Mouse (Mus musculus) left cerebral cortex, postnatal 10 days (tissue): ENCODE data around the gene Fam43b. TPM values are rescaled to one million over a fixed set of nuclear protein-coding genes. Genes with fewer than 3 reads are reported as not detected.
"Not testable (repeated sequence)": the region's sequence is repeated elsewhere in the genome, so short reads cannot be mapped to it uniquely, and the experiment has no call there.

ENCODE experiments used
- DNase-seq, 2 experiments: peaks; one replicate each; pipeline ENCODE4 v3.0.0; 2021 to 2022; ENCODE audit warnings: low spot score in 2 of 2, mixed read lengths in 1 of 2; ENCODE audit errors: extremely low spot score in 1 of 2
- intact Hi-C: fragments of 180-260 bp; cut with DNase I; formaldehyde crosslinking; loops from one replicate; pipeline ENCODE4 v1.15.1; 2025
- total RNA-seq, 2 experiments: library from RNA; stranded (reverse); gene quantifications; 2 replicates each; pipeline ENCODE4 v1.2.3; 2021

Fam43b gene
- total RNA-seq: 10 to 100 TPM; 33.5 to 39.5 TPM

DNA sequence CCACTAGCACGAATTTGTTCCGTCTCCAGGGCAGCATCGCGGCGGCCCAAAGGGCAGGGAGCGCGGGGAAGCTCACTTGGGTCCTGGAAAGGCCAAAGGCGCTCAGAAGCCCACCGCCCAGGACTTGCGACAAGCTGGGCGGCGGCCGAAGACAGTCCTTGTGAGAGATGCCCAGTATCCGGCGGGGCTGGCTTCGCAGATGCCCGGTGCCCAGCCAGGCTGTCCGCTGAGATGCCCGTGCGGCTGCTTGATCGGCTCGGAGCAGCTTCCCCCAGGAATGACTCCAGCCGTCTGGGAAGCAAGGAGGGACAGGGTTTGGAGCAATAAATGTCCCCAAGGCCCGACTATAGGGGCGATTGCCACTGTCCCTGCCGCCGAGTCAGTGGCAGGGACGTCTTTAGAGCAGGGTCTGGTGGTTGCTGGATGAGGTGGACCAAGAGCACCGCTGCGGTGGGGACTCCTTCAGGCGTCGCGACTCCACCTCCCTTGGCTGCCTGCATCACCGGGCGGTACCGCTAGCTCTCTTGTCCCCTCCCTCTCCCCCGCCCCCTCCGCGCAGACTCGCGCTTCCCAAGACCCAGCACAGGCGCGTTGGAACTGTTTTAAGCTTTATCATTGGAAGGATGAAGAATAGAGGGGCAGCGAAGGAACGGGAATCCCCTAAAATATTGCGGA lies at the start of gene Fam43b:
Fam43b (minus strand) TSS at position 558 of the 675 bp plus-strand sequence.
- intact Hi-C loops: no loop called here
- peak; percentile 79 to 86 for DNase-seq

DNA sequence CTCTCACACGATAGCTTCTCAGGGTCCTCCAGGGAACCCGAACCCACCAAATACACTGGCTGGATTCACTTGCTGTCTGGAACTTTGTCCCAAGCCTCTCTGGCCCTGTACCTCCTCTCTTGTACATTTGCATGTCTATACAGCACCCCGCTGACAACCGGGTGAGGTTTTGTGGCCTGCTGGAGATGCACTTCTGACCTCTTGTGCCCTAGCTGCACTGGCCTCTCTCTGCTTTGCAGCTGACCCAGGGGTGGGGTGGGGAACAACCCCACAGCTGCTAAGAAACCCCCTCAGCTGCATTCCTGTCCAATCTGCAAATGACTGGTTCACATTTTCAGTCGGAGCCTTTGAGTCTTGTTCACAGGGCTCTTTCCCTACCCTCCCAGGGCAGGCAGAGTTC lies 48.6 kb upstream of the Fam43b start:
- intact Hi-C loops: loop anchor here (5.0 kb wide), 2 partner anchors 117 to 347 kb away; no protein-coding TSS in a partner anchor
- no peak for DNase-seq

DNA sequence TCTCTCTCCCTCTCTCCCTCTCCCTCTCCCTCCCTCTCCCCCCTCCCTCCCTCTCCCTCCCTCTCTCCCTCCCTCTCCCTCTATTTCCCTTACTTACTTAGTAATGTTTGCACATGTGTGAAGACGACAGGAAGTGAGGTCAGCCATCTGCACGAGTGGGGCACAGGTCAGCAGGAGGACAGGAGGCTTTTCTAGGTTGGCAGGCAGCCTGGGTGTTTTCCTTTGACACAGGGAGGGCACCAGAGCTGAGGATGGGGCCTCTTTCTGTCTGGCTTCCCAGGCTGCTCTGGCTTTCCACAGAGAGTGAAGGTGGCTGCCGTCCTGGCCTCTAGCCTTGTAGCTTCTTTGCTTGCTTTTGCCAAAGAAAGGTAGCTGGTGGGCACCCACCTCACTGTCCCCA lies 43.7 kb upstream of the Fam43b start:
- intact Hi-C loops: no loop called here
- no peak for DNase-seq

DNA sequence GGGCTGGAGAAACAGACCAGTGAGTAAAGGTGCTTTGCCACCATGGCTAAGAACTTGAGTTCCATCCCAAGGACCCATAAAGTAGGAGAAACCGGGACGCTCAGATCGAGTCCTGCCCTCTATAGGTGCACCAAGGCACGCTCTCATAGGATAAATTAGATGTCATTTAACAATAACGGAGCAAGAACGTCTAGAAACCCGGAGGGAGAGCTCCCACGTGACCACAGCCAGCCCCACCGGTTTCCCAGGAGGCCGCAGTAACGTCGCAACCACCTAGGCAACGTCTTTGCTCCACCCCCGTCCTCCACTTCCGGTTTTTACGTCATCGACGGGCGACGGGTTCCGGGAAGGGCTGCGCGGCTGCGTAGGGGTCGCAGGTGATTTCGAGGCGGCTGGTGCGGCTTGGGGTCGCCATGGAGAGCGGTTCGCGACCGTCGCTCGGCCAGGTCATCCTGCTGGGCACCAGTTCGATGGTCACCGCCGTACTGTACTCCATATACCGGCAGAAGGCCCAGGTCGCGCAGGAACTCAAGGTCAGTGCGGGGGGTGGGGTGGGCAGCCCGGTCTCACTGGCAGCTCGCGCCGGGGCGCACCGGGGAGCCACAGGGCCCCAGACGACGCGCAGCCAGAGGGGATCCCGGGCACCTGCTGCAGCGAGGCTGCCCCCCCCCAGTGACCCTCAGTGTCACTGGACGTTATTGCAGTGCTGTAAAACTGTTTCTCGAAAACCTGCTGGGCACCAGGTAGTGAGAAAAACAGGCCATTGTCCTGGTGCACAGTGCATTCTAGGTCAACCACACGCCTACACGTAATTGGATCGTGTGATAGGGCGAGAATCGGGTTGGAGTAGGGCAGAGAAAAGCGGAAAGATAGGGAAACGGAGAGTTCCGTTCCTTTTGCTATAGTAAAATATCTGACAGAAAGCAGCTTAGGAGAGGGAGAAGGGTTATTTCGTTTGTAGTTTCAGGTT lies 38.3 kb upstream of the Fam43b start, which contains the start of gene Mul1:
Mul1 (plus strand) TSS at position 325 of the 970 bp plus-strand sequence.
- intact Hi-C loops: no loop called here

DNA sequence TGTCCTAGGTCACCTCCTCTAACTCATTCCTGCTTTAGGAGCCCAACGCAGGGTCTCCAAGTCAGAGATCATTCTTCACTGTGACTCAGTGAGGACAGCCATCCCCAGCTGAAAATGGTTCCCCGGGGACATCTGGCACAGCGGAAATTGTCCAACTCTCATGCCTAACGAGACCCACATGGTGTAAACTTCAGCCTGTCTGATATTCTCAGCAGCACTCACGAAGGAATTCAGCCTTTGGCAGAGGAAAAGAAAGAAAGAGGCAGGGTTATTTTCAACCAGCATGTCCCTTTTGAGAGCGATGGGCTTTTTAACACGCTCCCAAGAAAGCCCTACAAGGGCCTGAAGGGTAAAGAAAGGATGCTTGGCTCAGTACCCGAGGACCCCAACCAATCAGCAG lies 35.0 kb upstream of the Fam43b start:
- no peak for DNase-seq
- intact Hi-C loops: no loop called here

More for the DNA sequence above, 38.3 kb upstream of the Fam43b start, which contains the start of gene Mul1:
- peak; percentile 95 to 98 for DNase-seq

DNA sequence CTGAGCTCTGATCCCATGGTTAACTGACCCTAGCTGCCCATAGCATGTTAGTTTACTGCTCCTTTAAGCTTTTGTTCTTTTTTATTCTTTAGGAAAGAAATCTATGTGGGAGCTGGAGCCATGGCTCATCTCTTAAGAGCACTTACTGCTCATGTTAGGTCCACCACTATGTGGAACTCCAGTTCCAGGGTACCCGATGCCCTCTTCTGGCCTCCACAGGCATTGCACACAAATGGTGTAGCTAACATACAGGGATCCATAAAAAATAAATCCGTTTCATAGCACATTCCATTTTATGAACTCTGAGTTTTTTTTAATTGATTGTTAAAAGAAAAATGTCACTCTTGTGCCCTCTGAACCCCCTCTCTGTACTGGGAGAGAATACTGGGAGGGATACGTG lies 33.5 kb upstream of the Fam43b start:
- no peak for DNase-seq
- intact Hi-C loops: loop anchor here (5.0 kb wide), 1 partner anchor 42 kb away; no protein-coding TSS in a partner anchor

DNA sequence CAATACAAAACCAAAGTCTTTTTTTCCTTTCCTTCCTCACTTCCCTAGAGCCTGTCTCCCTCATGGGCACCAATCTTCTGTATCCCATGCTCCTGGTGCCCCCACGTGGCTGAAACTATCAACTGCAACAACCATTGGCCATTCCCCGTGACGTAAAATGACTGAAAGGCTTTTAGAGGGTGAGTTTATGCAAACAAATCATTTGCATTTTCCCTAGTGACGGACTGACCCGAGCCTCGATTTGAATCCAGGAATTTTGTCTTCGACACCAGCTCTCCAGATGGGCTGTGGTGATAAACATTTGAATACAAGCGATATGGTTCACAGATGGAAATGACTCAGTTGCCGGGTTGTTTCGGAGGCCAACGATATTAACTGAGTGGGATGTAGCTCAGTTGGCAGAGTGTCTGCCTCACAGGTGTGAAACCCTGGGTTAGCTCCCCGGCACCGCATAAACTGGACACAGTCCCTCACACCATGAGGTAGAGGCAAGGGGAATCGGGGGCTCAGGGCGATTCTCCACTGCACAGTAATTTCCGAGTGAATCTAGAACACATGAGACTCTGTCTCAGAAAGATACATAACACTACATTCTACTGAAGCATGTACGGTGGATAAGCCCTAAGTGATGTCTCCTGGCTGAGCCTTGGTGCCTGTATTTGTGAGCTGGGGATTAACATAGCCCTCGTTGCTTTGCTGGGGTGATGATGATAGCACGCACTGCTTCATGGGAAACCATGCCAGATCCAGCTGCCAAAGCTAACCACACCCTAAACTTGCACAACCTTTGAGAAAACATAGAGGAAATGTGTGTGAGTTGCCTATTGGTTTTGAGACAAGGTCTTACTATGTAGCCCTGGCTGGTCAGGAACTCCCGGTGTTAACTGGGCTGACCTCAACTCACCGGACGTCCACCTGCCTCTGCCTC lies 30.7 kb upstream of the Fam43b start:
- intact Hi-C loops: loop anchor here (2.0 to 5.0 kb wide), 2 partner anchors 40 to 108 kb away; no protein-coding TSS in a partner anchor
- peak; percentile 88 for DNase-seq

DNA sequence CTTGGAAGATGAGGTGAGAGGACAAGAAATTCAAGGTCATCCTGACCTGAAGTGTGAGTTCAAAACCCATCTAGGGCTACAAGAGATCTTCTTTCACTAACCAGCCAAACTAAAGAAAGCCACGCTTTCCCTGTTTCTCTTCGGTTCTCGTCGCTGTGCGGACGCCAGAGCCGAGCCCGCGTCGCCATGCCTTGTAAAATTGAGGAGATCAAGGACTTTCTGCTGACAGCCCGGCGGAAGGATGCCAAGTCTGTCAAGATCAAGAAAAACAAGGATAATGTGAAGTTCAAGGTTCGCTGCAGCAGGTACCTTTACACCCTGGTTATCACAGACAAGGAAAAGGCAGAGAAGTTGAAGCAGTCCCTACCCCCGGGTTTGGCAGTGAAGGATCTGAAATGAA lies 29.3 kb upstream of the Fam43b start:
- intact Hi-C loops: loop anchor here (2.0 to 5.0 kb wide), 2 partner anchors 38 to 107 kb away; no protein-coding TSS in a partner anchor
- not testable (repeated sequence) for DNase-seq

DNA sequence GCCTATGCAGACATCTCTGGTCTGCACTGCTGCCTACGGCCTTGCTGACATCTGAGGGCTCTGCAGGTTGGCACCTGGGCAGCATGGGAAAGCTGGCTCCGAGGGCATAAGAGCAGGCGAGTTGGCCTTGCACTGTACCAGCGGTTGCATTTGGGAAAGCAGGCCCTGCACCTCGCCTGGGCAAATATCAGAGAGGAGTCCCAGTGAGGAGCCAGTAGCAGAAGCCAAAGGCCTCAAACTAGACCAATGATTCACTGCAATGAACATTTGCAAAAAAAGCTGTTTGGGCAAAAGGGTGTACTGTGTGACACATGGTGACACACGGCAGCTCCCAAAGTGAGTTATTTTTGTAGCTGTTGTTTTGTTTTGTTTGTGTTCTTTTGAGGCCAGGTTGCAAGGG lies 28.7 kb upstream of the Fam43b start:
- DNase-seq: no peak
- intact Hi-C loops: loop anchor here (5.0 kb wide), 1 partner anchor 38 kb away; no protein-coding TSS in a partner anchor

DNA sequence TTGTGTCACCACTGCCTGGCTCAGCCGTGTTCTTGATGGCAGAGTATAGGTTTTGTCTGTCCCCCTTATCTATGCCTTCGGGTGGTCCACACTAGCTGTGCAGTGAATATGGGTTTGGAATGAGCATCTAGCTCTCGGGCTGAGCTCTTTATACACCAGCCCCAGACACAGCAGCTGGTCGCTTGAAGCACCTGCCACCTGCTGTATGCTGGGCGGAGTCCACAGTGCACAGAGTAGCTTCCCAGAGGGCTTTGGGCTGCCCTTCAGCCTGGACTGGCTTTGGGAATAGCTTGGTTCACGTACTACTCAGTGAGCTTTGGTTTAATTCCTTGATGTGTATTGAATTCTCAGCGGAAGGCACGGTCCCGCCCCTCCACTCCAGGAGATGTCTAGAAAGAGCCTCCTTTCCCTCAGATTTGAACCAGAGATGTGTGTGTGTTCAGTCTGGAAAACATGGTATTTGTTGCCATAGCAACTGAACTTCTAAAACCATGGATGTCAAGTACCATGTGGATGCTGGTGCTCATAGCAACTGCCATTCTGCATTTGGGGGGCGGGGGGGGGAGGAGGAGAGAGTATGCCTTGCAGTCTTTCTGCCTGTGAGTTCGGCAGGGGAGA lies 22.1 kb upstream of the Fam43b start:
- intact Hi-C loops: no loop called here
- peak in 1 of 2 experiments; percentile 53 for DNase-seq

DNA sequence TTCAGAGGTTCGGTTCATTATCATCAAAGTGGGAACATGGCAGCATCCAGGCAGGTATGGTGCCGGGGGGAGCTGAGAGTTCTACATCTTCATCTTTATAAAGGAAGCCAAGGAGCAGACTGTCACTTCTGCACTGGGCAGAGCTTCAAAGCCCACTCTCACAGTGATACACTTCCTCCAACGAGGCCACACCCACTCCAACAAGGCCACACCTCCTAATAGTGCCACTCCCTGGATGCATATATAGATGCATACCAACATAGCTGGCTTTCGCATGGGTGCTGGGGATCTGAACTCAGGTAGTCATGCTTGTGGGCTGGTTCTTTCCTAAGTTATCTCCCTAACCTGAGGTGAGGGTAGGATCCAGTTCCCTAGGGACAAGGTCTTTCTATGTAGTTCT lies 21.6 kb upstream of the Fam43b start:
- DNase-seq: no peak
- intact Hi-C loops: no loop called here

DNA sequence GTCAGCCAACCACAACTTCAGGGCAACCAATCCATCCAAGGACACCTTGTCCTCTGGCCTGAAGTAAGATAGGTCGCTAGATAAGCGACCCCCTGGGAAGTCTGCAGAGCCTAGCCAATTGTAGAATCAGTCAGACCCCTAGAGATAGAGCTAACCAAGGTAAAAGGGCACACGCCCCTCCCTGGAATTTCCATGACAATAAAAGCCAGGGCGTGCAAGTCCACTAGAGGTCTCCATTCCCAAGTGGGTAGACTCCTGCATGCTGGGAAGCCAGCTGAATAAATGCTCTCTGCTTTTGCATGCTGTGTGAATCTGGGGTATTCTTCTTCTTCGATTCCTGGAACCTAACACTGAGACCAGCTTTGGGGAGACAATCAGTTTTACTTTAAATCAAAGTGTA lies 20.1 kb upstream of the Fam43b start:
- intact Hi-C loops: no loop called here
- no peak for DNase-seq

DNA sequence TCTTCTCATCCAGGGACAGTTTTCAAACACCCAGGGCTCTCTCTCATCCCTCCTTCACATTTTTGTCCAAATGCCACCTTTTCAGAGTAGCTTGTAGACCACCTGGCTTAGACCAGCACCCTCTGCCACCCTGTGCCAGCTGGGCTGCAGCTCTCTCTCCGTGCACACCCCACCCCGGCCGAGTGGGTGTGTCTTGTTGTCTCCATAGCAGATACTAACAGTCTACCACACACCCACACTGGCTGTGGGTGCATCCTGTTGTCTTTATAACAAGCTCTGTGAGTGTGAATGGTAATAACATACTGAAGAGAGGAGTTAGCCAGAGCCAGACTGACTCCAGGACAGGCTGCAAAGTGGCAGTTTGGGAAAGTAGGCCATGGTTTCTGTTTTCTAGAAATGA lies 19.7 kb upstream of the Fam43b start:
- intact Hi-C loops: no loop called here
- peak in 1 of 2 experiments; percentile 52 for DNase-seq

DNA sequence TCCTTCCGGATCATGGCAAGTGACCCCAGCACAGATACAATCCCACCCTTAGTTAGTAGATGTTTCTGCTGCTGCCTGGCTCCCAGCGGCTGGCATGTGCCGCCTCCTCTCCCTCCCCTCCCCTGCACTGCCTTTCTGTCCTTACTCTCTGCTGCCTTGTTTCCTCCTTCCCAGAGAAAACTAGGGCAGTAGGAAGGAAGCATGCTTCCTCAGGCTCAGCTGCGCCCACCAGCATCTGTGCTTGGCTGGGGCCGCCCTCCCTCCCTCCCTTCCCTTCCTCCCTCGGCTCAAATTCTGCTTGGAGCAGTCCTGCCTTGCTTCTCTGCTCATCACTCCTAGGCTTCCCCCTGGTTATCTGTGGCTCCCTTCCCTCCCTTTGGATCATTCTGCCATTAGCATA lies 18.4 kb upstream of the Fam43b start:
- intact Hi-C loops: no loop called here
- DNase-seq: peak; percentile 63 to 67

DNA sequence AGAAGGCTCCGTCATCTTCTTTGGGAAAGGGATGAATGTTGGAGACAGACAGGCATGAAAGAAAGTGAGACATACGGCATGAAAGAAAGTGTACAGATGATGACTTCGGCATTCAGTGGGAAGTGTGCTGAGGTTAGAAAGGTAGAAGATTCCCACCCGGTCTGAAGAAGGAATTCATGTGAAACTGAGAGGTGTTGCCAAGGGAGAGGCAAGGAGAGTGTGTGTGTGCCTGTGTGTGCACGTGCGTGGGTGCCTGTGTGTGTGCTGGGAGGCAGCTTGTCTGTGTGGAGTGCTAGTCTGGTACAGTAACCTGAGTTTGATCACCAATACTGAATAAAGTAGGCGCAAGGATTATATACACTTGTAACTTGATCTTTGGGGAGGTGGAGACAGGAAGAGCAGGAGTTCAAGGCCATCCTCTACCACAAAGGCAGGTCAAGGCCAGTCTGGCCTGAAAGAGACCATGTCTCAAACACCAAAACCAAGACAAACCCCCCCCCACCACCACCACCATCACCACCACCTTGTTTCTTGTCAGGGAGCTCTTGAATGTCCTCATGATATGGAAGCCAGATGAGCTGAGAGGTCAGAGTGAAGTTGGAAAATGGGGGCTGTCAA lies 15.3 kb upstream of the Fam43b start:
- DNase-seq: no peak
- intact Hi-C loops: no loop called here

DNA sequence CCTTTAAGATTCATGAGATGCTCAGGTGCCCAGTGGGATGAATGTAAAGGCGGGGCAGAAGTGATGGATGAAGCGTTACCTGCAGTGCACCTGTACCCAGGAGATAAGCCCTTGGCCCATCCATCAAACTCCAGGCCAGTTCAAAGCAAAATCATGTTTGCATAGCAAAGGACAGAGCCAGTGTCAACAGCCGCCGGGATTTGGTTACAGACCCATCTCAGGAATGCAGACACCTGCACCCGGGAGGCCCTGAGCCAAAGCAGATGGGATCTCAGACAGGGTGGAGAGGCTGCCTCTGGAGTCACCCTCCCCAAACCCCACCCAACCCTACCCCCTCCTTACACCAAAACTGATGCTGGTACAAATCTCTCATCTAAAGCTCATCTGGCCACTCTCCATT lies 14.7 kb upstream of the Fam43b start:
- intact Hi-C loops: no loop called here
- DNase-seq: no peak

DNA sequence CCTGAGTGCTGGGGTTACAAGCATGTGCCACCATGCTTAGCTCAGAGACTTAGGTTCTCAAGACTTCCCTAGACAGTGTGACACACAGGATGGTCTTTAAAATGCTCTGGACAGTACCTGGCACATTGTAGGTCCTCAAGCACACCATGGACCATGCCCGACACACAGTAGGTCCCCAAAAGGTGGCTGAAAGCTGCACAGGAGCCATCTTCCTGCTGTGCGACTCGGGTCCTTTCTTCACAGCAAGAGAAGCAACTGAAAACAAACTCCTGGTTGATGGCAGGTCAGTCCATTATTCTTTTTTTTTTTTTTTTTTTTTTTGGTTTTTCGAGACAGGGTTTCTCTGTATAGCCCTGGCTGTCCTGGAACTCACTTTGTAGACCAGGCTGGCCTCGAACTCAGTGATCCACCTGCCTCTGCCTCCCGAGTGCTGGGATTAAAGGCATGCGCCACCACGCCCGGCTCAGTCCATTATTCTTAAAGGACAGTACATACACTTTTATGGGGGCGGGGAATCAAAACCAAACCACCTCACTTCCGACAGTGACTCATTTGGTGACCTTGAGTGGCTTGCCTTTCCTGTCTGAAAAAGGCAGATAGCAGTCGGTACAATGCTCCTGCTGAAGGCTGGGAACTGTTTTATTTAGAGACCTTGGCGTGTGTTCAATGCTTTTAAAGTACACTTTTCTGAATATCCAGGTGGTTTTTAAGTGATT lies 11.3 kb upstream of the Fam43b start:
- intact Hi-C loops: no loop called here
- DNase-seq: no peak
